Mouse (Mus musculus): Measurements from ENCODE around the gene Son. TPM values are rescaled to one million over a fixed set of nuclear protein-coding genes. Genes with fewer than 3 reads are reported as not detected.

Gene Son
- total RNA-seq, 1 experiment = 181 TPM

DNA sequence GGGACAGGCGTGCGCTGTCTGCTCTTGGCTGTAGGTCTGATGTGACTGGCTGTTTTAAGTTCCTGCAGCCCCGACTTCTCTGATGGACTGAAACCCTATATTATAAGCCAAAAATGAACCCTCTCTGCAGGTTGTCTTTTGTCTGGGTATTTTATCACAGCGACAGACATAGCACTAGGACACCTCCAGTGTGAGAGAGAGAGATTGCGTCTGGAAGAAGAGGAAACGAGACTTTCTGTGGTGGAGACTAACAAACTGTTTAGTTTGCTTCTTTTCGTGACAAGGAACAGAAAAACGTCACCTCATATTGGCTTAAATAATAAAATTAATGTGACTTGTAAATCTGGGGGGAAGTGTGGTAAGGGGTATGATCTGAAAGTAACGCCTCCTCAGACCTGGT is 45.6 kb upstream of the Son start:
- TF ChIP-seq ZC3H11A (IDR thresholded peaks at IDR 0.05; ENCODE audit: borderline replicate concordance, low read depth, low read length) = no peak
- no peak for TF ChIP-seq HCFC1 (IDR thresholded peaks at IDR 0.05; ENCODE audit: borderline replicate concordance, insufficient read depth, low read length)
- TF ChIP-seq ZNF384 (IDR thresholded peaks at IDR 0.05; ENCODE audit: low read depth, low read length) = no peak
- TF ChIP-seq CHD2 (IDR thresholded peaks at IDR 0.05; ENCODE audit: low read depth, low read length) = no peak
- no peak for TF ChIP-seq MAFK (IDR thresholded peaks at IDR 0.05; ENCODE audit: insufficient read depth, low read depth, low read length)

DNA sequence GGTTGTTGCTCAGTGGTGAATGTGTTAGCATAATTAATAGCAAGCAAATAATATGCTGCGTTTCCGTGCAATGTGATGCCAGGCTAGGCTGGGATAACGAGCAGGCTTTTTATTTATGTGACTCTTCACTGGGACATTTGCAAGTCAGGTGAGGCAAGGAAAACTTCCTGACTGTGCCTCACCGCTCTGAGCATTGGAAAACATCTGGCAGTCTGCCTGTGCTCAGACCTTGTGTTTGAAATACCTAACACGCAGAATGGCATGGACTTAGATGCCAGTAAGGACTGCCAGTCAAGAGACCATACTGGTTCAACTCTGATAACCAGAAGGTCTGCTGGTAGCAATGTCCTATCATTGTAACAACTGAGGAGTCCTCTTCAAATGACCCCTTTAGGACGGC is 42.1 kb upstream of the Son start:
- in situ Hi-C loops (cut with MboI; ENCODE audit: low sequenced_read_pairs in 2 of 2, unreplicated experiment in 2 of 2) = no loop called here
- no peak for TF ChIP-seq MAFK (IDR thresholded peaks at IDR 0.05; ENCODE audit: insufficient read depth, low read depth, low read length)
- TF ChIP-seq ZC3H11A (IDR thresholded peaks at IDR 0.05; ENCODE audit: borderline replicate concordance, low read depth, low read length) = no peak
- no peak for TF ChIP-seq ZNF384 (IDR thresholded peaks at IDR 0.05; ENCODE audit: low read depth, low read length)
- TF ChIP-seq HCFC1 (IDR thresholded peaks at IDR 0.05; ENCODE audit: borderline replicate concordance, insufficient read depth, low read length) = no peak
- no peak for TF ChIP-seq CHD2 (IDR thresholded peaks at IDR 0.05; ENCODE audit: low read depth, low read length)
- no peak for DNase-seq (ENCODE audit: low read depth, low spot score)
- Histone ChIP-seq H3K9ac (ENCODE audit: insufficient read depth, low read depth, low read length, poor library complexity, severe bottlenecking) (no peak overlapping the region), H3K9me3 (ENCODE audit: control insufficient read depth, insufficient read depth, low read depth, low read length) (no peaks in the 10 kb centered on the region), H3K4me3 (ENCODE audit: insufficient read depth in 1 of 2, low read depth in 1 of 2, low read length in 2 of 2, poor library complexity in 1 of 2, severe bottlenecking in 1 of 2) (no peak overlapping the region), H3K36me3 (ENCODE audit: control insufficient read depth, insufficient read depth, low read length, poor library complexity, severe bottlenecking) (no peaks in the 10 kb centered on the region), H3K27ac (ENCODE audit: insufficient read depth, low read depth, low read length, poor library complexity, severe bottlenecking) (no peak overlapping the region), H3K4me1 (ENCODE audit: control insufficient read depth in 2 of 2, insufficient read depth in 2 of 2, low read length in 2 of 2, poor library complexity in 1 of 2) (no peaks in the 10 kb centered on the region)

More for the DNA sequence above, 45.6 kb upstream of the Son start:
- Histone ChIP-seq H3K27ac (ENCODE audit: insufficient read depth, low read depth, low read length, poor library complexity, severe bottlenecking) (no peak overlapping the region), H3K36me3 (ENCODE audit: control insufficient read depth, insufficient read depth, low read length, poor library complexity, severe bottlenecking) (no peaks in the 10 kb centered on the region), H3K4me1 (ENCODE audit: control insufficient read depth in 2 of 2, insufficient read depth in 2 of 2, low read length in 2 of 2, poor library complexity in 1 of 2) (peaks cover 0 to 1% of the 10 kb centered on the region in 2 experiments; a peak in 1 of 4 replicates), H3K4me3 (ENCODE audit: insufficient read depth in 1 of 2, low read depth in 1 of 2, low read length in 2 of 2, poor library complexity in 1 of 2, severe bottlenecking in 1 of 2) (no peak overlapping the region), H3K9ac (ENCODE audit: insufficient read depth, low read depth, low read length, poor library complexity, severe bottlenecking) (no peak overlapping the region), H3K9me3 (ENCODE audit: control insufficient read depth, insufficient read depth, low read depth, low read length) (no peaks in the 10 kb centered on the region)
- in situ Hi-C loops (cut with MboI; ENCODE audit: low sequenced_read_pairs in 2 of 2, unreplicated experiment in 2 of 2) = no loop called here
- DNase-seq (ENCODE audit: low read depth, low spot score) = no peak

DNA sequence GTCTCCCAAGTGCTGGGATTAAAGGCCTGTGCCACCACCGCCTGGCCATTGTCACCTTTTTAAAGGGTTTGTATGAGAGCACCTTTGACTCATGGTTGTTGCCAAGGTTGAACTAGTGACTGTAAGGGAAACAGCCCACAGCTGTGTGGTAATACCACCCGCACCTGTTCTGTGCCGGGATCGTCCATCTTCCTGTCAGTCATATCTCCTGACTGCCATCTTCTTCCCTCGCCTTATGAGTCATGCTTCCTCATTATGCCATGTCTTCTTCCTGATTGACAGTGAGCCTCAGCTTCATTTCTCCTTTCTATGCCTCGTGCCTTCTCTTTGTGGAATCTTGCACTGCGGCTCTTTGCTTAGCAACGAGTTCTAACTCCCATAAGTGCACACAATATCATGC is 40.3 kb upstream of the Son start:
- H3K4me1 ChIP-seq (ENCODE audit: control insufficient read depth in 2 of 2, insufficient read depth in 2 of 2, low read length in 2 of 2, poor library complexity in 1 of 2) = no peaks in the 10 kb centered on the region
- no peak for DNase-seq (ENCODE audit: low read depth, low spot score)
- no peaks in the 10 kb centered on the region for H3K36me3 ChIP-seq (ENCODE audit: control insufficient read depth, insufficient read depth, low read length, poor library complexity, severe bottlenecking)
- no peak overlapping the region for H3K4me3 ChIP-seq (ENCODE audit: insufficient read depth in 1 of 2, low read depth in 1 of 2, low read length in 2 of 2, poor library complexity in 1 of 2, severe bottlenecking in 1 of 2)
- H3K27ac ChIP-seq (ENCODE audit: insufficient read depth, low read depth, low read length, poor library complexity, severe bottlenecking) = no peak overlapping the region
- no peaks in the 10 kb centered on the region for H3K9me3 ChIP-seq (ENCODE audit: control insufficient read depth, insufficient read depth, low read depth, low read length)
- H3K9ac ChIP-seq (ENCODE audit: insufficient read depth, low read depth, low read length, poor library complexity, severe bottlenecking) = no peak overlapping the region
- TF ChIP-seq MAFK (IDR thresholded peaks at IDR 0.05; ENCODE audit: insufficient read depth, low read depth, low read length) = no peak
- TF ChIP-seq HCFC1 (IDR thresholded peaks at IDR 0.05; ENCODE audit: borderline replicate concordance, insufficient read depth, low read length) = no peak
- TF ChIP-seq ZNF384 (IDR thresholded peaks at IDR 0.05; ENCODE audit: low read depth, low read length) = no peak
- no peak for TF ChIP-seq ZC3H11A (IDR thresholded peaks at IDR 0.05; ENCODE audit: borderline replicate concordance, low read depth, low read length)
- no peak for TF ChIP-seq CHD2 (IDR thresholded peaks at IDR 0.05; ENCODE audit: low read depth, low read length)
- in situ Hi-C loops (cut with MboI; ENCODE audit: low sequenced_read_pairs in 2 of 2, unreplicated experiment in 2 of 2) = no loop called here

DNA sequence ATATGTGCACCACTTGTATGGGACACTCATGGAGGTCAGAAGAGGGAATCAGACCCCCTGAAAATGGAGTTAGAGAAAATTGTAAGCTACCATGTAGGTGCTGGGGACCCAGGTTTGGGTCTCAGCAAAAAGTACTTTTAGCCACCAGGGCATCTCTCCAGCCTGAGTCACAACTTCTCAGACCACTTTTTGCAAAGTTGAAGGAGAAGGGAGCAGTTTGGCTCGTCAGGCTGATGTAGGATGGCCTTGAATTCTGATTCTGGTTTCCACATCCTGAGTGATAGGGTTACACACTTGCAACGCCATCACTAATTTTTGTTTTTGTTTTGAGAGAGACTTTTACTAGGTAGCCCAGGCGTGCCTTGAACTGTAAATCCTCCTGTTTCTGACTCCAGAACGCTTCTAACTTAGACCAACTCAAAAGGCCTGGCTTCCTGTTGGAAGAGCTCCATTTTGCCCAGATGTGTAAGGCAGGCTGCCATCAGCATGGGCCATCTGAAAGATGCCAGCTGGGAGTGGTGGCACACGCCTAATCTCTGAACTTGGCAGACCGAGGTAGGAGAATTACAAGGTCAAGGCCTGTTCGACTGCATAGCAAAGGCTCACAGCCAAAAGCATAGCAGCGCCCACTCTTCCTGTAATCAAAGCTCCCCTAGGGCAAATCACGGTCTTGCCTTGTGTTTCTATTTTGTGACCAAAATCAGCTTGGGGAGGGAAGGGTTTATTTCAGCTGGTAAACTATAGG is 37.6 kb upstream of the Son start:
- Histone ChIP-seq H3K4me3 (ENCODE audit: insufficient read depth in 1 of 2, low read depth in 1 of 2, low read length in 2 of 2, poor library complexity in 1 of 2, severe bottlenecking in 1 of 2) (no peak overlapping the region), H3K36me3 (ENCODE audit: control insufficient read depth, insufficient read depth, low read length, poor library complexity, severe bottlenecking) (no peaks in the 10 kb centered on the region), H3K27ac (ENCODE audit: insufficient read depth, low read depth, low read length, poor library complexity, severe bottlenecking) (no peak overlapping the region), H3K4me1 (ENCODE audit: control insufficient read depth in 2 of 2, insufficient read depth in 2 of 2, low read length in 2 of 2, poor library complexity in 1 of 2) (no peaks in the 10 kb centered on the region), H3K9ac (ENCODE audit: insufficient read depth, low read depth, low read length, poor library complexity, severe bottlenecking) (no peak overlapping the region), H3K9me3 (ENCODE audit: control insufficient read depth, insufficient read depth, low read depth, low read length) (no peaks in the 10 kb centered on the region)
- no peak for DNase-seq (ENCODE audit: low read depth, low spot score)
- in situ Hi-C loops (cut with MboI; ENCODE audit: low sequenced_read_pairs in 2 of 2, unreplicated experiment in 2 of 2) = no loop called here
- TF ChIP-seq HCFC1 (IDR thresholded peaks at IDR 0.05; ENCODE audit: borderline replicate concordance, insufficient read depth, low read length) (no peak), MAFK (IDR thresholded peaks at IDR 0.05; ENCODE audit: insufficient read depth, low read depth, low read length) (no peak), ZC3H11A (IDR thresholded peaks at IDR 0.05; ENCODE audit: borderline replicate concordance, low read depth, low read length) (no peak), CHD2 (IDR thresholded peaks at IDR 0.05; ENCODE audit: low read depth, low read length) (no peak), ZNF384 (IDR thresholded peaks at IDR 0.05; ENCODE audit: low read depth, low read length) (no peak)
